Mouse (Mus musculus) lung, postnatal 36 days (tissue): Measurements from ENCODE around the gene Calm1.

Experiments used
- DNase-seq: peaks from one replicate; pipeline ENCODE4 v3.0.0; 2022; ENCODE audit warnings: mixed read lengths

The Calm1 gene

DNA sequence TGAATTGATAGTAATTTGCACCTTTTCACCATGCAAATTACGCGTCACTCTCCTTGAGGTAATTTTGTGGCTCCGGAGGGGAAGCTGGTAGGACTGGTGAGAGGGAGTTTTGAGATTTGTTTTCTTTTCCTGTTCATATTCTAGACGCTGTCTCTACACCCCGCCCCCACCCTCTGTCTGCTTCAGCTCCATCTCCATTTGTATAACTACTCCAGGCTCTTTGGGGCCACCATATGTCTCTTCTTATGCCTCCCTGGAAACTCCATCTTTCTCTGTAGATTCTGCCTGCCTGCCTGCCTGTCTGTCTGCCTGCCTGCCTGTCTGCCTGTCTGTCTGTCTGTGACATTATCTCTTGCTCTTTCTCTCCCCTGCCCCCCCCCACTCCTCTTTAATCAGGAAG is 26.8 kb downstream of the Calm1 start:
- DNase-seq: no peak

DNA sequence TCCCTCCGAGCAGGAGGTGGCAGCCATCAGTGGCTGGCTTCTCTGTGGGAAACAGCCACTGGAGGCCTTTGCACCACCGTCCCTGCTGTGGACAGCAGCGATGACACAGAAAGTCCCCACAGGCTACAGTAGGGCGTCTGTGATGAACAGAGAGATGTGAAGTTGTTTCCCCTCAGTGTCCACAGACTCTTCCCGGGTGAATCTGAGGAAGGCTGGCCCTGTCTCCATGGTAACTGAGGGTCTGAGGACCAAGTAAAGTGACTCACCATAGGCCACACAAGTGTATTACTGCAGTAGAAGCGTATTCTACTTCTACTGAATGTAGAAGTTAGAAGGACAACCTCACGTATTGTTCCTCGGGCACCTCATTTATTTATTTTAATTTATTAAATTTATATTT is 27.4 kb downstream of the Calm1 start:
- DNase-seq: no peak

DNA sequence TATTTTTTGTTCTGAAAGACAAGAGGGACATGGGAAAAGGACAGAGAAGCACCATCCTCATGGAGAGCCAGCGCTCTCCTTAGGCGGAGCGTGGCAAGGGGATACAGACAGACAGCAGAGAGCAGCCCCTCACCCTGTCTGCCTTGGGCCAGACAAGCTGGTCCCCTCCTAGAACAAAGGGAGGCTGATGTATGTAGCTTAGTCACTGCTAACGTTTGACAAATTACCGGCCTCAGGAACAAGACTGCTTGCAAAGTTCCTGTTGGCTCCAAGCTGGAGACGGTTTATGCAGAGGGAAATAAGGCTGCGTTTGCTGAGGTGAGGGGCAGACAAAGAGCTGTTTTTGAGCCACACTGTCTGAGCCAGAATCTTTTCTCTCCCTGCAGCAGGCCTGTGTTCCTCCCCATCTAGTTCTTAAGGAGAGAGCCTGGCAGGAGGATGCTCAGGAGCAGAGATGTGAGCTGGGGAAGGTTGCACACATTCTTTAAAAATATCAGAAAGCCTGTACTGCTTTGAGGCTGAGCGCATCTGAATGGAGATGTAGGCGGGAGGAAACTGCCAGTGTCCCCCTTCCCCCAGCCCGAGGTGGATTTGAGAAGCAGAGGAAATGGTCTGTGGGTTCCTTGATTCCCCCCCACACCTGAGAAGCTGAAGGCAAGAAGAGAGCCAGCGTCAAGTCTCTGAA is 28.9 kb downstream of the Calm1 start:
- DNase-seq: no peak

DNA sequence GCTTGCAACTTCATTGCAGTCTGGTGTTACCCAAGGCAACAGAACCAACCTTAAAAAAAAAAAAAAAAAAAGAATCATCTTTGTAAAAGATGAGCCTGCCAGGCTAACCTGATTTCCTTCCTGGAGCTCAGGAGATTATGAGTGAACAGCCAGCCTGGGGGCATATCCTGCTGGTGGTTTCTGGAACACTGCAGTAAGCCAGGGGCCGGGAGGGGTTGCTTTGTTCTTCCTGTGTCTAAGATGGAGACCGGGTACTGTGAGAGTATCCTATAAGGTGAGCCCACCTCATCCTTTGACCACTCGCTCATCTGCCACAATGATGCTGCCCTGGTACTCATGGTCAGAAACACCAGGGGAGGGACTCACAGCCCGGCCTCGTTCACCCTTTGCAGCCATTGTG is 35.0 kb downstream of the Calm1 start:
- DNase-seq: no peak

DNA sequence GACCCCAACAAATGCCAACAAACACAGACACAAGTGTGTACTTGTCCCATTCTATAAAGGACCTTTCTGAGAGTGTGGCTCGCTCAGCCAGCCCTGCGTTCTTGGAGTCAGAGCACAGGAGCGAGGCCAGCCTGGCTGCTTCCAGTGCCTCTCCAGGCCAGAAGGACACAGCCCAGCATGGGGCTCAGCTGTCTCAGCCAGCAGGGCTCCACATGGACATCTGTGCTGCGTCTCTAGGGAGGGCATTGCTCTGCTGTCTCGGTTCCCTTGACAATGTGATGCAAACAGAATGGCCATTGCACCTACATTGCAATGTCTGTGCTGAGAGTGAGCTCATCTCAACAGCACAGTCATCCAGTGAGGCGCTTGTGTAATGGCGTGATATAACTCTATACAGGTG is 35.7 kb downstream of the Calm1 start:
- DNase-seq: no peak

DNA sequence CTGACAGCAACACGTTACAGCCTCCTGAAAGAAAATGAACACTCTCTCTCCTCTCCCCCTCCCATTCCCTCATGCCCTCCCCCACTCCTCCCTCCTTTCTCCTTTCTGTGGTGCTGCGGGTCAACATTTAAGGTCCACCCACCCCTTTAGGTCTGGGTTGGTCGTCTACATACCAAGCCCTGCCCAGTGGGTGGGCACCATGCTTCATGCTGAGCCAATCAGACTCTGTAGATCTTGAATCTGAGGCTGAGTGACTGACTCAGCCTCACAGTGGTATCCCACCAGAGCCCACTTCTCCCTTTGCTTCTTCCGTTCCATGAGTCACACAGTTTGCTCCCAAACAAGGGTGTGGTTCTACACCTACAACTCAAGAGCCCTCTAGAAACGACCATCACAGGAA is 36.2 kb downstream of the Calm1 start:
- no peak for DNase-seq

DNA sequence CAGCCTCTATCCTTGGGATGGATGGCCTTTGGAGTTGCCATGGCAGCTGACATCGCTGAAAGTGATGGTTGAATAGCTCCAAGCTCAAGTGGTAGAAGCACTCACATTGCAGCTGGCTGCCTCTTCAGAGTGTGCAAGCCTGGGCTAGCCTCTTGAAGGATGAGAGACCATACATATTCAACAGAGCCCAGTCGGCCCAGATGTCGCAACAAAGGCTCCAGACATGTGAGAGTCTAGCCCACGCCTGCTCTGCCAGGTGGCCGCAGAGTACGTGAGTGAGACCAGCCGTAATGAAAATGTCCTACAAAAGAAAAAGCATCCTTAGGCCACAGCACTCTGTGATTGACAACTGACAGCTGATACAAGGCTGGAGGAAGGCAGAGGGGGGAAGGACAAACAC is 40.2 kb downstream of the Calm1 start:
- no peak for DNase-seq

DNA sequence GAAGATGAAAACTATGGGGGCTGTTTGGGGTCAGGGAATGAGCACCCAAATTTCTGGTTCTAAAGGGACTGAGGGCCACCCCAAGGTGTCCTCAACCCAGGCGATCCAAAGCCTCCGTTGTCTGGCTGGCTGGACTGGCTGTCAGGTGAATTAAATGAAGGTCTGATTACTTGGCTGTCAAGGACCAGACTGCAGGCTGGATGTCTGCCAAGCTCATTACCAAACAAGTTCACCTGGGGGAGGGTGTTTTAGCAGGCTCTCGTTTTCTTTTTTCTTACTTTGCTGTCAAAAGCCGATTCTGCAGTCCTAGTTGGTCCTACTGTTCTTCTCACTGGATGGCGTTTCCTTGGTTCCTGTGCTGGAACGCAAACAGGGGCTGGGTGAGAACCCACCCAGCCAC is 40.6 kb downstream of the Calm1 start:
- DNase-seq: no peak

DNA sequence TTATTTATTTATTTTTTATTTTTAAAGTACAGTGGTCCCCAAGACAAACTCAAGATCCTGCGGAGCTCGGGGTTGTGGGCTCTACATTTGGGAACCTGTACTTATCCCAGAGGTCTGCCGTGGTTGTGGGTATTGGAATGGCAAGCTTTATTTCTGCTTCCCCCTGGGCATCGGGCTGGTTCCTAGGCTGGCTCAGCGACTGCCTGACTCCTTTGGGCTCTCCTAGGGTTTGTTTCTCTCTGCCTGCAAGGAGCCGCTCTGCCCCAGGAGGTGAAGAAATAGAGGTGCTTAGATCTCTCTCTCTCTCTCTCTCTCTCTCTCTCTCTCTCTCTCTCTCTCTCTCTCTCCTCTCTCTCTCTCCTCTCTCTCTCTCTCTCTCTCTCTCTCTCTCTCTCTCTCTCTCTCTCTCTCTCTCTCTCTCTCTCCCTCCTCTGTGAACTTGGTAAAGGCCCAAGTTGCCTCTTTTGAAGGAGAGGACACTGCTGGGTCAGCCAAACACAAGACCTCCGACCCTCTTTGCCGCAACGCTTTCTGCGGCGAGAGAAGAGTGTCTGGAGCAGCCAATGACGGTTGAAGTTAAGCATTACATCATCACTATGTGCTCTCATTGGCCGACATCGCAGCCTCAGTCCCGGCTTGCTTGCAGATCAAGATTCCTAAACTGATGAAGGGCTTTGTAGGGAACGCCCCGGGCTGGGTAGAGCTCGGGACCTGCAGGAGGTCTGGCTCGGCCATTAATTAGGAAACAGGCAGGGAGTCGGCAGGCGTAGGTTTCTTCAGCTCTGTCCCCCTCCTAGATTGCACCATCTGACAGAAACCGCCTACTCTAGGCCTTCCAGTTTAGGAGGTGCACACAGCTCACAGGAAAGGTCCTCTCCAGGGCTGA is 42.9 kb downstream of the Calm1 start:
- DNase-seq: peak; percentile 59

DNA sequence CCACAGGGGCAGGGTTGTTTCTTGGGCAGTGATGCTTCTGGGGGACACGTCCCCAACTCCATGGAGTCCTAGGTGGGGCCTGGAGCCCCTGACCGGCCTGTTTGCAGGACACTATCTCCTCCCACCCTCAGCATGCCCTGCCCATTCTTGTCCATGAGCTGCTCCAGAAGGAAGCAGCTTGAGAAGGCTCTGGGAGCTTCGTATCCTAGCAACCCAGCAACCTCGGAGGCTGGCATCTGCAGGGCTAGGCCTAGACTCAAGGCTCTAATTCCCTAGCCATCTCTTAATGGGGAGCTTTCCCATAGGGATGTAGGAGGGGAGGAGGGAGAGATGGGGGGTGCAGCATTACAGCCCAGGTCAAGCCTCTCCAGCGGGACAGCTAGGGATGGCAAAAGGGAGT is 45.3 kb downstream of the Calm1 start:
- DNase-seq: no peak

DNA sequence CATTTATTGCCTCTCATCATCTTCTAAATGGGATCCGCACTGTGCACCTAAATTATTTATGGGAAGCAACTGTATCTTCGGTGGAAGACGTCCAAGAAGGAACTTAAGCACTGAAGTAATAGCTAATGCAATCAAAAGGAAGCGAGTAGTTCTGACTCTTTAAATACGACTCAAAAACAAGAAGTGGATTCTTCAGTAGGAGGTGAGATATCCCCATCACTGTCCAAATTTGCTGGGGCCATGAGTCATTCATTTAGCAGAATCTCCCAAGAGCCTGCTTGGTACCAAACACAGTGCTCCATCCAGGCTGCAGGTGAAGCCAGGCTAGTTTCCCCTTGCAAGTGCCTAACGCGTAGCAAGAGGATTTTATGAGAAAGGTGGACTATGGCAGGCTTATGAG is 49.9 kb downstream of the Calm1 start:
- DNase-seq: no peak

DNA sequence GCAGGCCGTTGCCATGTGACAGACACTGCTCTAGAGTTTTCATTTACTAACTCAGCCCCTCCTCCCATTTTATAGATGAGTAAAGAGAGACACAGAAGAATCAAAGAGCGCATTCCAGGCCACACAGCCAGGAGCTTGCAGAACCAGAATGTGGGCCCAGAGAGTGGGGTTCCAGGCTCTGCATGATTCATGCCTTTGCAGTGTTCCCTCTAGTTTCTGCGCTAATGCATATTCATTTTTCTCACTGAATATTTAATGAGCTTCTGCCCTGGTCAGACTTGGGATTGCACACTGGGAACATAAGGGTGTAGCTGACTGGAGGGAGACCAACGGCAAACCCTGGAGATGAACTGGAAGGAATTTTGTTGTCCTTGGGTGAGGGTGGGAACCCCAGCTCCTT is 55.2 kb downstream of the Calm1 start:
- no peak for DNase-seq

DNA sequence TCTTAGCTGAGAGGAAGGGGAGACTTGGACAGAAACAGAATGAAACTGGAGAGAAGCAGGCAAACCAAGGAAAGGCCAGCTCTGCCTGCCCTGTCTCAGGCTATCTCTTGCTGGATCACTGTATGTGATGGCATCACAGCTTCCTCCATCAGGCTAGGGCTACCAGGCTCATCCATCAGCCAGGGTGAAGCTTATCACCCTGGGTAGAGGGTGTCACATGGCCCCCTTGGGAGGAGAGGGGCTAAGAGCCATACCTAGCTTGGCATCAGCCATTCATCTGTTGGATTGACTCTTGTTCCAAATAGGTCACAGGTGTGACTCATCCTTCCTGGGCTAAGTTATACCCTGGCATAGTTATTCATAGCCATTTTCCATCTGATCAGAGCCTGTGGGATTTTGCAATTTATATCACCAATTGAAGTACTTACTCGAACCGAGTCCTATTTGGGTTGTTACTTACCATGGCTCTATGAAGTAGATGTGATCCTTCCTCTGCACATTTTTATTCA is 56.3 kb downstream of the Calm1 start:
- no peak for DNase-seq

DNA sequence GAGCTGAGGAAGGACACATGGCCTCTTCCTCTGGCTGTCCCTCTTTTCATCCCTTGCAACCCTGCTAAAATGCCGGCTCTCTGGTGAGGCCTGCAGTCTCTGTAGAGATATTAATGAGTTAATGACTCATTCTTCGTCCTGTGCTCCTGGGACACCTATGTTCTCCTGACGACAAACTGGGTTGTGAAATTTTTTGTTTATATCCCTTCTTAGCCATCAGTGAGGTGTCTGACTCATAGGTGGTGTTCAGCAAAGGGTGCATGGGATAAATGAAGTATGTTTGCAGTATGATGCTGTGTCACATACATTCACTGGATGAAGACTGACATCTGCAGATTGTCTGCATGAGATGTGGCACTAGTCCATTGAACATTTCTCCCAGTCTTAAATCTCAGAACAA is 58.5 kb downstream of the Calm1 start:
- DNase-seq: no peak
